Mouse (Mus musculus) midbrain, embryonic 12.5 days (tissue): ENCODE measurements at regions not wholly inside any gene's neighbourhood (a gene's known extent, or its start where the extent isn't known, plus 50 kb on each side); places are given as distances from the start of the nearest gene placed in this dataset.

ENCODE experiments used
- ATAC-seq: fragments of 200-750 bp; cut with Nextera tagmentation; 2 replicates; pipeline ENCODE4 v1.8.0; 2017; ENCODE audit warnings: low read depth, moderate TSS enrichment, moderate library complexity; ENCODE audit not compliant: low FRiP score
- H3K27ac ChIP-seq: fragments of 300-500 bp; sonication (generic); replicated peaks from 2 replicates; pipeline ENCODE4 v1.5.1; 2016; ENCODE audit warnings: mild to moderate bottlenecking
- H3K27me3 ChIP-seq: fragments of 300-500 bp; sonication (generic); 2 replicates; pipeline ENCODE4 v1.6.1; 2016; ENCODE audit warnings: mild to moderate bottlenecking
- H3K36me3 ChIP-seq: fragments of 300-500 bp; sonication (generic); 2 replicates; pipeline ENCODE4 v1.6.1; 2016
- H3K4me1 ChIP-seq: fragments of 300-500 bp; sonication (generic); 2 replicates; pipeline ENCODE4 v1.6.1; 2016
- H3K4me2 ChIP-seq: fragments of 300-500 bp; sonication (generic); replicated peaks from 2 replicates; pipeline ENCODE4 v1.6.1; 2016; ENCODE audit warnings: mild to moderate bottlenecking, moderate library complexity
- H3K4me3 ChIP-seq: fragments of 300-500 bp; sonication (generic); 2 replicates; pipeline ENCODE4 v1.5.1; 2016; ENCODE audit warnings: mild to moderate bottlenecking
- H3K9ac ChIP-seq: fragments of 300-500 bp; sonication (generic); replicated peaks from 2 replicates; pipeline ENCODE4 v1.6.1; 2016; ENCODE audit warnings: mild to moderate bottlenecking, moderate library complexity
- H3K9me3 ChIP-seq: fragments of 300-500 bp; sonication (generic); 2 replicates; pipeline ENCODE4 v1.6.1; 2016; ENCODE audit warnings: mild to moderate bottlenecking
- WGBS: fragments of 180-500 bp; shearing (Covaris S2); methylation state at CpG from one replicate; pipeline ENCODE4 v1.1.7; 2016; 5-methylcytosine and 5-hydroxymethylcytosine counted together

DNA sequence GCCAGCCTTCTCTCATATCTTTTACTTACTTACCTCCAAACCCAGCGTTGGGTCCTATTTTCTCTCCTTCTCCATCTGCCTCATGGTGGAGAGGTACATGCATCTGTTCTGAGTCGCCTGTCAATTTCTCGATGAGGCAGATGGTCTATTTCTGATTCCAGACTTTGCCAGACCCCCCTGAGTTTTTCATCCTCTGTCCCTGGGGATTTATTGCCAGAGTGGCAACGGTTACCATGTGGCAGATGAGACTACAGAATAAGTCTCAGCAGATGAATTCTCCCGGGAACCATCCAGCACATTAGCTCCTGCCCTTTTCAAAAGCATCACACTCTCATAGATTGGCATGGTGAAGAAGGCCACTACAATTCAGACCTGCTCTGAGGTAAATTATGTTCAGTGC is 819.7 kb upstream of the Acvr2a start:
- no peaks in the 10 kb centered on the region for H3K9me3 ChIP-seq
- no peak overlapping the region for H3K4me2 ChIP-seq
- no peaks in the 10 kb centered on the region for H3K36me3 ChIP-seq
- WGBS: 77% methylated on average over 5 of the region's 5 CpGs
- no peak overlapping the region for H3K27ac ChIP-seq
- no peaks in the 10 kb centered on the region for H3K27me3 ChIP-seq
- no peaks in the 10 kb centered on the region for H3K4me1 ChIP-seq
- no peak overlapping the region for H3K9ac ChIP-seq
- no peak for ATAC-seq
- no peak overlapping the region for H3K4me3 ChIP-seq

DNA sequence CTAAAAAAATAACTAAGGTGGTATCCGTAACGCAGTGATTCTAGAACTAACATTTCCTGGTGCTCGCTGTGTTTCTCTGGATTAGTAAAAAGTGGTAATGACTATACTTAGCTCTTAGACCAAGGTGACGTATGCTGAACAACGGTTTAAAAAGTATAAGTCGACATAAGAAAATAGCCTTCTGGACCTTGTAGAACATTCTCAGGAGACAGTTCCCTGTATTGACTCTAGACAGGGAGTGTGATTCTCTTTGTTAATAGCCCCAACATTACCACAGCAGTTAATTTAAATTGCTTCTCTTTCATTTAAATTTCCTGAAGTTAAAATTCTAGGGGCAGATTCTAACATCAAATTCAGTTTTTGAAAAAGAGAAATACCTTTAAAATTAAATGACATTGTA is 812.7 kb upstream of the Acvr2a start:
- WGBS: 89% methylated on average over 6 of the region's 6 CpGs
- H3K27me3 ChIP-seq: no peaks in the 10 kb centered on the region
- H3K9ac ChIP-seq: no peak overlapping the region
- no peak overlapping the region for H3K4me3 ChIP-seq
- no peaks in the 10 kb centered on the region for H3K36me3 ChIP-seq
- H3K27ac ChIP-seq: no peak overlapping the region
- H3K9me3 ChIP-seq: no peaks in the 10 kb centered on the region
- peak; percentile 45; the same call in 1 of the 2 replicates for ATAC-seq
- H3K4me2 ChIP-seq: no peak overlapping the region
- no peaks in the 10 kb centered on the region for H3K4me1 ChIP-seq

DNA sequence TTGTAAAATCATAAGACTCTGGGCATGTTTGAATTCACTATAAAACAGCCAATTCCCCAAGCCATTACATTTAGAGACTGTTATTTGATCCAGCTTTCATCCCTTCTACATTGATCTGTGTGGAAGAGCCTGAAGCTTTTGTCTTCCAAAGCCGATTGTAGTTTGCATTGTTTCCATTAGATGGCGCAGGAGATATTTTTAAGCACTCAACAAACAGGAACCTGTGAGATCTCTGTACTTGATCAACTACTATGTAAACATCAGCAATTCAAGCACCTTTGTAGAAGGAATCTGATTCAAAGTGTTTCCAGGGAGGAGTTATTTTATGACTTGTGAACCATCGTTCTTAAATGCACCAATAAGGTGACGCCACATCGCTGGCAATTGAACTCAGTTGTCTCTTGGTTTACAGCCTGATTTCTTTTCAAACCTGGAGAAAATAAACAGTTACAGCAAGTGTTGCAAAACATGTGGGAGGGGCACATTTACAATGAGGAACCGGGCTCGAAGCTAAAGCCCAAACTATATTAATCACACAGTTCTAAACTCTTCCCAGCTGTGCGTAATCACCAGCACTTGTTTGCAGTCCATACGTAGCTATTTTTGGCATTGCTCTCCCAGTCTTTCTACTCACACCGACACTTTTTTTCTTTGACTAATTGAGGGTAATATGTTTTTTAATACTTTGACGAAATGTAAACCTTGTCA is 812.0 kb upstream of the Acvr2a start:
- Histone ChIP-seq H3K4me3 (no peak overlapping the region), H3K4me2 (no peak overlapping the region), H3K36me3 (no peaks in the 10 kb centered on the region), H3K4me1 (no peaks in the 10 kb centered on the region), H3K27ac (no peak overlapping the region), H3K9ac (no peak overlapping the region), H3K27me3 (no peaks in the 10 kb centered on the region), H3K9me3 (no peaks in the 10 kb centered on the region)
- 64% methylated on average over 11 of the region's 11 CpGs for WGBS
- ATAC-seq: peak; percentile 84

DNA sequence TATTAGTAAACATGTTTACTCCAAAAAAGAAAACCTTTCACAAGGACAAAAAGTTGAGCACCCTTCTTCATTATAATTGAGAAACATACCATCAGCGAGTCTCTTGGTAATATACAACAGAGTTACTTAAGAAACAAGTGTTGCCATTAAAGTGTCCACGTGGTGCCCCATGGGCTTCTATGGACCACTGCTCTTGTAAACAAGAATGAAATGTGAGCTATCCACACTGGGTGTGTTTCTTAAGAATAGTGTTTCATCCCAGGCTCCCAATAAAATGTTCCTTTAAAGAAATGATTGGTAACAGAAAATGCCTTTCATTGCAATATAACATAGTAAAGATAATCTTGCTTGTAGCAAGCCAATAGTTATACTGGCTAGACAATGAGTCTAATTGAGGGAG is 803.6 kb upstream of the Acvr2a start:
- ATAC-seq: no peak
- Histone ChIP-seq H3K4me2 (no peak overlapping the region), H3K9ac (no peak overlapping the region), H3K27me3 (no peaks in the 10 kb centered on the region), H3K9me3 (no peaks in the 10 kb centered on the region), H3K4me1 (no peaks in the 10 kb centered on the region), H3K36me3 (no peaks in the 10 kb centered on the region), H3K4me3 (no peak overlapping the region), H3K27ac (no peak overlapping the region)
- 86% methylated on average over 2 of the region's 2 CpGs for WGBS

DNA sequence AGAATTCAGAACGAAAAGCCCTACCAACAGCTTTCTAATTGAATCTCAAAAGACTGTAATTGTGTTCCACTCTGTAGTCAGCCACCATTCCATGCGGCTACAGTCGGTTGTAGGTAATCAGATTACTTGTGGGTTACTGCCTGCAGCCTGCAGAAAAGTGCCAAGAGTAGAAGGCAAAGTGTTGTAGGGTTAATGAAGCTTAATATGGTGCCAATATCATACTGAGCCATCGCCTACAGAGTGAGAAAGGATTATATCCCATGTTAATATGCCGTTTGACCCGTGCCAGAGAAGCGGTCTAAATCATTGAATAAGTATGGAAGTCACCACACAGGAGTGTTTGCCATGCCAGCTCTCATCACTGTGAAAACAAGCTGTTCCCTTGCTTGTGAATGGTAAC is 786.4 kb upstream of the Acvr2a start:
- H3K27me3 ChIP-seq: no peaks in the 10 kb centered on the region
- no peaks in the 10 kb centered on the region for H3K4me1 ChIP-seq
- ATAC-seq: no peak
- no peak overlapping the region for H3K4me3 ChIP-seq
- WGBS: 68% methylated on average over 7 of the region's 7 CpGs
- no peak overlapping the region for H3K27ac ChIP-seq
- no peak overlapping the region for H3K4me2 ChIP-seq
- no peak overlapping the region for H3K9ac ChIP-seq
- H3K36me3 ChIP-seq: no peaks in the 10 kb centered on the region
- no peaks in the 10 kb centered on the region for H3K9me3 ChIP-seq

DNA sequence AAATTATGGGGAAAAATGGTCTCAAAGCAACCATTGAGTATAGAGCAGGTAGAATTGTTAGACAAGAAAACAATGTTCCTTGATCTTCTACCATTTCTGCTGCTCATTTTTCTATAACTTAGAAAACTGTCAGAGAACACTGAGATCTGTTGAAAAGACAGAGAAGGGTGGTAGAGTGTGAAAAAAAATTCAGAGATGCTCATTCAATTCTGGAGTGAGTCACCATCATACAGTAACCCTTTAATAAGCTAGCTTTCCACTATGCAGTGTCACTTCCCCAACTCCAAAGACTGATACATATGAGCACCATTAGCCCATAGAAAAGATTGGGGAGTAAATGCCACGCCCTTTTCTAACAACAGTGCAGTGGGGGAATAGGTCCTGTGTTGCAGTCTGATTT is 752.5 kb upstream of the Acvr2a start:
- no peak for ATAC-seq
- no peaks in the 10 kb centered on the region for H3K27me3 ChIP-seq
- H3K36me3 ChIP-seq: no peaks in the 10 kb centered on the region
- no peak overlapping the region for H3K9ac ChIP-seq
- H3K4me2 ChIP-seq: no peak overlapping the region
- H3K27ac ChIP-seq: no peak overlapping the region
- H3K4me1 ChIP-seq: no peaks in the 10 kb centered on the region
- WGBS: 68% methylated on average over 1 of the region's 1 CpGs
- H3K4me3 ChIP-seq: no peak overlapping the region
- H3K9me3 ChIP-seq: no peaks in the 10 kb centered on the region

DNA sequence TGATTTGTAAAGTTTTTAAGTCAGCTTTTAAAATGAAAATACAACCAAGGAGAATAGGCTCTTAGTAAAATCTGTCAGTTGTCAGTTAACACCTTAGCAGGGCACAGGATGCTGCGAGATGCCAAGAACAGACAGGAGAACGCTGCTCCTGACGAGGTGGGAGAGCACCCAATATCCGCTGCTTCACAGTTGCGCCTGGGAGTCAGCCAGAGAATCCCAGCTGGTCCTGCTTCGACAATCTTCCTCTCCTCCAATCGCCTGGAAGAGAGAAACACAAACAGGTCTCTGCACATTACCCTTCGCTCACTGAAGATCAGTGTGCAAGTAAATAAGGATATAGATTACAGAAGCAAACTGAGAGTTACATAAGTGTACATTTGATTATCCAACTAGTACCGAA is 750.5 kb upstream of the Acvr2a start:
- ATAC-seq: no peak
- Histone ChIP-seq H3K4me3 (no peak overlapping the region), H3K9ac (no peak overlapping the region), H3K27ac (no peak overlapping the region), H3K4me2 (no peak overlapping the region), H3K36me3 (no peaks in the 10 kb centered on the region), H3K4me1 (no peaks in the 10 kb centered on the region), H3K27me3 (no peaks in the 10 kb centered on the region), H3K9me3 (no peaks in the 10 kb centered on the region)
- WGBS: 81% methylated on average over 9 of the region's 9 CpGs

DNA sequence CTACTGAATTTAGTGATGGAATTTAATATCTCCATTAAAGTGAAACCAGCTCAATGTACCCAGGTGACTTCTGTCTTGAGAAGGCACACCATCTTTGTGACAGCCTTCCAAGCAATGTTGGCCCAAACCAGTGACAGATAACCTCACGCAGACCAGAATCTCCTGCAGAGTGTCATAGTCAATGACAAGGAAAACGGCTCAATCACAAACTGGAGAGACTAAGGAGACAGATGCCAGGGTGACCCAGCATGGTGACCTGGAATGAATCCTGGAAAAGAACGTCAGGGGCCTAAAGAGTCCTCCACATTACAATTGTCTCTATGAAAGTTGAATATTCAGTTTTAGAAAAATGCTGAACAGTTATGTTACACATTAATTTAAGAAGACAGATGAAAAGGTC is 748.7 kb upstream of the Acvr2a start:
- 68% methylated on average over 3 of the region's 3 CpGs for WGBS
- no peak overlapping the region for H3K4me3 ChIP-seq

DNA sequence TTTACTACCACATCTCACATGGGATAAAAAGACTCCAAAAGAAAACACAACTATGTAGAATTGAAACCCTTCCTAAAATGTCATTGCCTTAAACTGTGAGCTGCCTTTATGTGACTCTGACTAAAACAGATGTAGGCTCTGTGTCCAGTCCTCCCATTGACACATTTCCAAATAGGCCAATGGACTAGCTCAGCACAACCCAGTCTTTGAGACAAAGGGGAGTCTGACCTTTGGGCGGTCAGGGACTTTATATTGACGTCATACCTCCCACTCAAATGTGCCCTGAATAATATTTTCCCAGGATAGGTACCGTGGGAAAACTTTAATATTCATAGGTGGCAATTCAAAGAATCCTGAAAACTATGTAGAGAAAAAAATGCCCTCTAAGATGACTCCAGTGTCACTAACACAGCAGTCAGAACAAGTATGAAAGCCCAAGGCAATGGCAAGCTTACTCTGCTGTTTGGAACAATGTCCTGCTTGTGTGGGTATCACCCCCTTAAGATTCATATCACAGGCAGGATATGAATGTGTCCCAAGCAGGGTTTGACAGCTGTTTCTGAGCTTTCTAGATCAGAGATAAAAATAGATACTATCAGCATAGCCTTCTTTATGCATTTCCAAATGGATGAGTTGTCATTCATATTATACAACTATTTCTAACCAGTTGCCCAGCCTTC is 731.6 kb upstream of the Acvr2a start:
- Histone ChIP-seq H3K4me2 (no peak overlapping the region), H3K4me3 (no peak overlapping the region), H3K4me1 (peaks cover 6% of the 10 kb centered on the region; the same call in 1 of the 2 replicates), H3K9me3 (no peaks in the 10 kb centered on the region), H3K27me3 (no peaks in the 10 kb centered on the region), H3K27ac (no peak overlapping the region), H3K9ac (no peak overlapping the region), H3K36me3 (no peaks in the 10 kb centered on the region)
- ATAC-seq: 0 out of 2 replicates have a peak, but pooled peaks have one; percentile 27
- 59% methylated on average over 3 of the region's 3 CpGs for WGBS

More for the DNA sequence above, 748.7 kb upstream of the Acvr2a start:
- Histone ChIP-seq H3K27me3 (no peaks in the 10 kb centered on the region), H3K27ac (no peak overlapping the region), H3K4me2 (no peak overlapping the region), H3K4me1 (no peaks in the 10 kb centered on the region), H3K36me3 (no peaks in the 10 kb centered on the region), H3K9ac (no peak overlapping the region), H3K9me3 (no peaks in the 10 kb centered on the region)
- no peak for ATAC-seq

DNA sequence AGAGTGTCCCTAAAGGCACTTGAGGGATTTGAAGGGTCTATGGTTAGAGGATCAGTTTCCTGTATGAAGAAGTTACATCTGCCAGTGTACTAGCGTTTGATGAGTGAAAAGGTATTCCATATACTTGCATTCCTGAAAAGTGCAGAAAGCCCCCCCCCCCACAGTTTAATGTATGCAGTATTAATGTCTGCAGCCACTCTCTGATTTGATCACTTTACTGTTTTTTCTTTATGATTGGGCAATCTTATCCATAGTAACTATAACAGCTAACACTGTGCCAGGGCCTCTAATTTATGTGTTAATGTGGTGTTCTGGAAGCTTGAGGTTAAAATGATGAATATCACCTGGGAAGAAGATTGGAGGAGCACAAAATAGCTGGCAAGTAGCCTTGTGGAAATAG is 715.6 kb upstream of the Acvr2a start:
- Histone ChIP-seq H3K9me3 (no peaks in the 10 kb centered on the region), H3K4me2 (no peak overlapping the region), H3K36me3 (no peaks in the 10 kb centered on the region), H3K4me1 (peaks cover 9% of the 10 kb centered on the region), H3K9ac (no peak overlapping the region), H3K27ac (no peak overlapping the region), H3K4me3 (no peak overlapping the region), H3K27me3 (no peaks in the 10 kb centered on the region)
- WGBS: 91% methylated on average over 1 of the region's 1 CpGs
- no peak for ATAC-seq

DNA sequence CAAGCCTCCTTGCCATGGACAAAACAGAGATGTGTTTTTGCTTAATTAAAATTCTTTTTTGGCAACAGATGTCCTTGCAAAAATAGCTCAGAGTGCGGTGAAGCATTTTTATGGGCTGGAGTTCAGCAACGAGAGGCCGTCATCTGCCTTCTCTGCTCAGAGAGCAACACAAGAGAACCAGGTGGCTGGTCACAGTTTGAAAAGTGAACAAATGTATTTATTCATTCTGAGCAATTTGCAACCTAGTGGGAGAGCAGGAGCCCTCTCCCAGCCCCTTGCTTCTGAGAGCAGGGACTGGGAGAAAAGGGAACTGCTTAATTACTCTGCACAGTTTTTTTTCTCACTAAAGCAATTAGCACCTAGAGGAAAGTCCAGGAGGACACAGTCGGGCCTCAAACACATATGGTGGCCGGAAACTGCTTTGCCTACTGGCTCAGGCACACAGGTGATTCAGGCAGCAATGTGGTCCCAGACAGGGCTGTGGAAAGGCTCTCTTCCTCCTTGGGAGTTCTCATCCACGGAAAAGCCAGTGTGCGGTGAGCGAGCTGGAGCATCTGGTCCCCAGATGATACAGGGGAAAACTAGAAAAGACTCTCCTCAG is 714.9 kb upstream of the Acvr2a start:
- H3K4me2 ChIP-seq: no peak overlapping the region
- H3K9ac ChIP-seq: no peak overlapping the region
- no peaks in the 10 kb centered on the region for H3K36me3 ChIP-seq
- WGBS: 48% methylated on average over 8 of the region's 8 CpGs
- H3K4me1 ChIP-seq: peaks cover 9% of the 10 kb centered on the region
- no peak overlapping the region for H3K4me3 ChIP-seq
- no peaks in the 10 kb centered on the region for H3K27me3 ChIP-seq
- H3K27ac ChIP-seq: peak overlapping the region; percentile 46
- peak; percentile 65 for ATAC-seq
- H3K9me3 ChIP-seq: no peaks in the 10 kb centered on the region

DNA sequence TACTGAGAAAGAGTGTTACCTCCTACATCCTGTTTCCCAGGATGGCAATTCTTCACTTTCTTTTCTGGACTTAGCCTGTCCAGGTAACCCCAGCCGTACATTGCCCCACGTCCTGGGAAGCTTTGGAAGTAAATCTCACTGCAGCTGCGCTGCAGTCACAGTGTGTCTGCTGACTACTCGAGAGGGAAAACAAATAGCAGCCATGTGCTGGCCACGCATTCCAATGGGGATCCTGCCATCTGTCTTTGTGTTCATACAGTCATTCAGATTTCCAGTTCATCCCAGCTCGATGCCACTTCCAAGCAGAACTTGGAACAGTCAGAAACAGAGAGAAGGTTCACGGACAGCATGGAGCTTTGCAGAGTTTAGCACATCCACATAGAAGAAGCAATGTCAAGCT is 690.2 kb upstream of the Acvr2a start:
- H3K9ac ChIP-seq: no peak overlapping the region
- WGBS: 49% methylated on average over 7 of the region's 7 CpGs
- no peaks in the 10 kb centered on the region for H3K4me1 ChIP-seq
- no peak overlapping the region for H3K4me3 ChIP-seq
- H3K4me2 ChIP-seq: no peak overlapping the region
- H3K36me3 ChIP-seq: no peaks in the 10 kb centered on the region
- H3K9me3 ChIP-seq: no peaks in the 10 kb centered on the region
- H3K27me3 ChIP-seq: no peaks in the 10 kb centered on the region
- peak; percentile 47; the same call in 1 of the 2 replicates for ATAC-seq
- no peak overlapping the region for H3K27ac ChIP-seq
